Mouse (Mus musculus): ENCODE measurements around the gene Krt86.

The Krt86 gene

GRCm38 (mm10) chr15:101492718-101493117 is 19.4 kb downstream of the Krt86 start:
- in situ Hi-C loops (cut with MboI, MseI) = no loop called here

GRCm38 (mm10) chr15:101493713-101494112 is 20.4 kb downstream of the Krt86 start:
- in situ Hi-C loops (cut with MboI, MseI) = no loop called here

GRCm38 (mm10) chr15:101494203-101494602 is 20.9 kb downstream of the Krt86 start:
- in situ Hi-C loops (cut with MboI, MseI) = no loop called here

GRCm38 (mm10) chr15:101495266-101495665 is 22.0 kb downstream of the Krt86 start:
- in situ Hi-C loops (cut with MboI, MseI) = no loop called here

- in situ Hi-C loops (cut with MboI, MseI) = no loop called here
Measured at GRCm38 (mm10) chr15:101497181-101497580, 23.9 kb downstream of the Krt86 start.

GRCm38 (mm10) chr15:101506896-101507758 is 33.8 kb downstream of the Krt86 start:
- in situ Hi-C loops (cut with MboI, MseI) = no loop called here

GRCm38 (mm10) chr15:101508247-101508646 is 35.0 kb downstream of the Krt86 start:
- in situ Hi-C loops (cut with MboI, MseI) = no loop called here

- in situ Hi-C loops (cut with MboI, MseI) = loop anchor here (5.0 kb wide), 1 partner anchor 85 kb away; no protein-coding TSS in a partner anchor
Measured at GRCm38 (mm10) chr15:101517161-101517560, 43.9 kb downstream of the Krt86 start, which contains the start of gene Gm49425. Gm49425 (minus strand) TSS chr15:101517261.

- in situ Hi-C loops (cut with MboI, MseI) = loop anchor here (5.0 kb wide), 1 partner anchor 87 kb away; no protein-coding TSS in a partner anchor
Measured at GRCm38 (mm10) chr15:101519792-101520191, 46.5 kb downstream of the Krt86 start.

GRCm38 (mm10) chr15:101522556-101523232 is 49.4 kb downstream of the Krt86 start:
- in situ Hi-C loops (cut with MboI, MseI) = no loop called here
